Mouse (Mus musculus) CD4-positive naive resting alpha-beta T cell, adult 76 days (primary cell): ENCODE results near the gene Sned1. TPM values are rescaled to one million over a fixed set of nuclear protein-coding genes. Genes with fewer than 3 reads are reported as not detected.

ENCODE experiments used
- total RNA-seq: library from RNA; stranded (reverse); gene quantifications from one replicate; pipeline ENCODE4 v1.2.4, GENCODE M21; 2023

The Sned1 gene
- 1.2 TPM for total RNA-seq

DNA sequence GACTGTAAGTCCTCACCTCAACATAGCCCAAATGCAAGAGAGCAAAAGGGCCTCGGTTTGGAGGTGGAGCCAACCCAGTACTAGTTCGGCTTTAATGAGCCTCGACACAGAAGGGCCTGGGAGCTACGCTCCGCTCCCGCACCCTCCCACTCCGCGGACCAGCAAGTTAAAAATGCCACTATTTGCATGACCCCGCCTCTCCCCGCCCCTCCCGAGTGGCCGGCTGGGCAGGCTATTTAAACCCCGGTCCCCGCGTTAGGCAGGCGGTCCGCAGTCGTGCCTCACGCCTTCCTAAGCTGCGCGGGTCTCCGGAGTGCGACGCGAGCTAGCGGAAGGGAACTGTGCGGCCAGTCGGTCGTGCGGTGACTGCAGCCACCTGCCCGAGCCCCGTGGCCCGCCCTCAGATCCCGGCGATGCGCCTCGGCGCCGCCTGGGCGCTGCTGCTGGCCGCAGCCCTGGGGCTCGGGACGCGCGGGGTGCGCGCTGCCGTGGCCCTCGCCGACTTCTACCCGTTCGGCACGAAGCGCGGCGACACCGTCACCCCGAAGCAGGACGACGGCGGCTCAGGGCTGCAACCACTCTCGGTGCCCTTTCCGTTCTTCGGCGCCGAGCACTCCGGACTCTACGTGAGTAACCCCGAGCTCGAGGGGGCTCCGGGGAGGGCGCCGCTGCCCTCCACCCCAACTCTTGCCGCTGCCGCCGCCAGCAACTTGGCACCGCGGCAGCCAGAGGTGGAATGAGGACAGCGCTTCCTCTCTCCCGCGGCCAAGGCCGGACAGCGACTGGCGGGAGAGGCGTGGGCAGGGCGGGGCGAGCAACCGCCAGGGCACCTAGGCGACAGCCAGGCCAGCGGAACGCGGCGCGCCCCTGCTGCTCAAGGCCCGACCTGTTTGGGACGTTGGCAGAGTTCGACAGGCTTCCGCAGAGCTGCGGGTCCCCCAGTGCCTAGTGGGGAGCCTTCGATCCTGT is at the start of gene Sned1:
Sned1 (plus strand) TSS at position 266 of the 969 bp plus-strand sequence.

GRCm38 (mm10) chr1:93305581-93306337 is 70.1 kb downstream of the Sned1 start, which contains the start of gene Mterf4:
Mterf4 (minus strand) TSS chr1:93305915.

GRCm38 (mm10) chr1:93342648-93343503 is 107.2 kb downstream of the Sned1 start, which contains the start of the genes Ppp1r7 and Pask:
Ppp1r7 (plus strand) TSS chr1:93342854.
Pask (minus strand) TSS chr1:93343482.

Other genes starting within 250 kb of the Sned1 start
- not detected for gene Aqp12, start 229.5 kb upstream of the Sned1 start, total RNA-seq
- not detected for gene Kif1a, start 133.9 kb upstream of the Sned1 start, total RNA-seq
- not detected for gene Agxt, start 100.6 kb upstream of the Sned1 start, total RNA-seq
- not detected for gene 2310007B03Rik, start 74.9 kb upstream of the Sned1 start, total RNA-seq
- not detected for gene Crocc2, start 67.1 kb upstream of the Sned1 start, total RNA-seq
- gene Mterf4, start 70.1 kb downstream of the Sned1 start, total RNA-seq = 15.4 TPM
- 25.2 TPM for gene Ppp1r7, start 107.0 kb downstream of the Sned1 start, total RNA-seq
- gene Pask, start 107.6 kb downstream of the Sned1 start, total RNA-seq = 2.8 TPM
- gene Ano7, start 138.1 kb downstream of the Sned1 start, total RNA-seq = not detected
- gene Hdlbp, start 243.0 kb downstream of the Sned1 start, total RNA-seq = 104 TPM